ENCODE assay signal across 16 mouse cellular contexts in genomic region chr14:29639266-29639665, GRCm38 (mm10).
DNase-seq lines count a peak whose midpoint lies in the region; ATAC-seq lines count a peak whose summit lies in the region.
"Had no signal": no experiment of that assay in that cellular context is flagged by ENCODE, and none has a peak within 500 bp of the region (broad histone marks: within the 10 kb centered on the region; RNA-seq: fewer than 3 reads in every experiment).

No protein-coding gene starts in this region.

- intact Hi-C loops in left cerebral cortex, postnatal 4 days (cut with DNase I) = no loop called here
- intact Hi-C loops in left cerebral cortex, postnatal 10 days (cut with DNase I) = no loop called here

- no peak overlapping the region for H3K4me2 ChIP-seq in embryonic facial prominence, embryonic 14.5 days (ENCODE audit: low read depth, low read length)
- H3K4me2 ChIP-seq: intestine, embryonic 15.5 days; liver, embryonic 15.5 days had no signal

- no peak overlapping the region for H3K4me3 ChIP-seq in embryonic facial prominence, embryonic 14.5 days (ENCODE audit: low read depth, low read length)
- H3K4me3 ChIP-seq in embryonic facial prominence, embryonic 10.5 days = no peak overlapping the region
- H3K4me3 ChIP-seq: intestine, embryonic 15.5 days; liver, embryonic 15.5 days; myocyte had no signal

- 71% methylated on average over 3 of the region's 3 CpGs for WGBS in embryonic facial prominence, embryonic 14.5 days
- WGBS in embryonic facial prominence, embryonic 10.5 days = 73% methylated on average over 3 of the region's 3 CpGs

- H3K27ac ChIP-seq in embryonic facial prominence, embryonic 14.5 days (replicated peaks; ENCODE audit: low read depth, low read length) = no peak overlapping the region
- no peak overlapping the region for H3K27ac ChIP-seq in embryonic facial prominence, embryonic 10.5 days (replicated peaks)
- H3K27ac ChIP-seq: intestine, embryonic 15.5 days; kidney, postnatal 0 days; liver, embryonic 15.5 days; stomach, postnatal 0 days had no signal

- peak; percentile 14 for DNase-seq in embryonic facial prominence, embryonic 14.5 days (ENCODE audit: low spot score)
- no peak for DNase-seq in embryonic facial prominence, embryonic 10.5 days (ENCODE audit: low spot score)
- DNase-seq in left cerebral cortex, postnatal 4 days = peak; percentile 57
- no peak for DNase-seq in left cerebral cortex, adult 8-10 months (ENCODE audit: low spot score in 2 of 2)
- DNase-seq in cerebellum, postnatal 25 days = peak; percentile 79 to 88
- DNase-seq in layer of hippocampus, postnatal 14 days (ENCODE audit: low spot score in 2 of 2) = no peak
- DNase-seq in left cerebral cortex, postnatal 10 days (ENCODE audit: extremely low spot score in 1 of 2, low spot score in 2 of 2) = no peak
- DNase-seq: layer of hippocampus, adult 9-11 months; lung, postnatal 4 days had no signal

- H3K4me1 ChIP-seq in embryonic facial prominence, embryonic 14.5 days (ENCODE audit: control insufficient read depth, insufficient read depth, low read length) = no peaks in the 10 kb centered on the region
- peaks cover 4% of the 10 kb centered on the region; the same call in 1 of the 2 replicates for H3K4me1 ChIP-seq in embryonic facial prominence, embryonic 10.5 days
- H3K4me1 ChIP-seq: intestine, embryonic 15.5 days; liver, embryonic 15.5 days had no signal

- H3K9ac ChIP-seq in embryonic facial prominence, embryonic 14.5 days (ENCODE audit: low read depth, low read length) = no peak overlapping the region
- H3K9ac ChIP-seq: intestine, embryonic 15.5 days; liver, embryonic 15.5 days had no signal

- H3K9me3 ChIP-seq in embryonic facial prominence, embryonic 14.5 days (ENCODE audit: control insufficient read depth, low read length) = no peaks in the 10 kb centered on the region
- H3K9me3 ChIP-seq in embryonic facial prominence, embryonic 10.5 days = no peaks in the 10 kb centered on the region
- H3K9me3 ChIP-seq: intestine, embryonic 15.5 days; liver, embryonic 15.5 days had no signal

- no peaks in the 10 kb centered on the region for H3K36me3 ChIP-seq in embryonic facial prominence, embryonic 14.5 days (ENCODE audit: control insufficient read depth, insufficient read depth, low read length)
- no peaks in the 10 kb centered on the region for H3K36me3 ChIP-seq in embryonic facial prominence, embryonic 10.5 days (replicated peaks)
- H3K36me3 ChIP-seq: intestine, embryonic 15.5 days; liver, embryonic 15.5 days had no signal

- H3K27me3 ChIP-seq in embryonic facial prominence, embryonic 14.5 days (replicated peaks; ENCODE audit: control insufficient read depth, insufficient read depth, low read length) = no peaks in the 10 kb centered on the region
- H3K27me3 ChIP-seq in embryonic facial prominence, embryonic 10.5 days (replicated peaks; ENCODE audit: low read depth, poor library complexity, severe bottlenecking) = no peaks in the 10 kb centered on the region
- H3K27me3 ChIP-seq: intestine, embryonic 15.5 days; liver, embryonic 15.5 days; Patski had no signal

- ATAC-seq in embryonic facial prominence, embryonic 14.5 days (ENCODE audit: low read depth) = no peak; the same call in 1 of the 2 replicates
- peak; percentile 87 for ATAC-seq in cerebellum, adult (ENCODE audit: insufficient number of reproducible peaks, low FRiP score, low TSS enrichment)
- ATAC-seq: intestine, embryonic 15.5 days; Patski had no signal

Comparison
In these comparisons a context has a peak if more than half of its experiments do, and no peak if none do; other contexts are left out.
1. DNase-seq: peak in embryonic facial prominence, embryonic 14.5 days (single experiment), left cerebral cortex, postnatal 4 days (single experiment) and cerebellum, postnatal 25 days (2 of 2); none in embryonic facial prominence, embryonic 10.5 days (single experiment), left cerebral cortex, adult 8-10 months (0 of 2), layer of hippocampus, postnatal 14 days (0 of 2) and left cerebral cortex, postnatal 10 days (0 of 2).